Comparison of ENCODE assay signal across 15 mouse cellular contexts in the genomic region with DNA sequence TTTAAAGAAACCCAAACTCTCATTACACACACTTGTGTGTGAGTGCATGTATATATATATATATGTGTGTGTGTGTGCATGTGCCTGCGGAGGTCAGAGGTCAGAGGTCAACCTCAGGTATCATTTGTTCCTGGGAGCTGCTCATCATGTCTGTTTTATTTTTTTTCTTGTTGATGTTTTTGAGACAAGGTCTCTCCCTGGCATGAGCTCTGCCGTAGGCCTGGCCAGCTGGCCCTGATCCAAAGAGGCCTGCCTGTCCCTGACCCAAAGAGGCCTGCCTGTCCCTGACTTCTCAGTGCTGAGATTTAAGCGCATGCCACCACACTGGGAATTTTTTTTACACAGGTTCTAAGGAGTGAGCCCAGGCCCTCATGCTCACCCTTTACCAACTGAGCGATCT. TPM values are rescaled to one million over a fixed set of nuclear protein-coding genes. Genes with fewer than 3 reads are reported as not detected.
DNase-seq lines count a peak whose midpoint lies in the region; ATAC-seq and TF ChIP-seq lines count a peak whose summit lies in the region.
"Had no signal": no experiment of that assay in that cellular context is flagged by ENCODE, and none has a peak within 500 bp of the region (broad histone marks: within the 10 kb centered on the region; RNA-seq: fewer than 3 reads in every experiment).

No protein-coding gene starts in this region.

- no peaks in the 10 kb centered on the region for H3K27me3 ChIP-seq in heart, embryonic 15.5 days
- H3K27me3 ChIP-seq in lung, embryonic 14.5 days (ENCODE audit: insufficient read depth, low read length), result no peaks in the 10 kb centered on the region
- H3K27me3 ChIP-seq in limb, embryonic 13.5 days, result no peaks in the 10 kb centered on the region
- H3K27me3 ChIP-seq: Patski had no signal

- H3K4me1 ChIP-seq in heart, embryonic 15.5 days (replicated peaks), result peaks cover 7% of the 10 kb centered on the region
- H3K4me1 ChIP-seq in lung, embryonic 14.5 days (ENCODE audit: insufficient read depth), result no peaks in the 10 kb centered on the region; the same call in 1 of the 2 replicates
- no peaks in the 10 kb centered on the region for H3K4me1 ChIP-seq in lung, adult 2 months (ENCODE audit: control insufficient read depth, insufficient read depth, low read length)
- H3K4me1 ChIP-seq in limb, embryonic 13.5 days, result peaks cover 22% of the 10 kb centered on the region

- no peaks in the 10 kb centered on the region for H3K9me3 ChIP-seq in heart, embryonic 15.5 days (replicated peaks)
- no peaks in the 10 kb centered on the region for H3K9me3 ChIP-seq in lung, embryonic 14.5 days (ENCODE audit: low read depth, low read length)
- H3K9me3 ChIP-seq in limb, embryonic 13.5 days, result no peaks in the 10 kb centered on the region

- 0 out of 2 replicates have a peak overlapping the region, but pooled peaks have one; percentile 7 for H3K27ac ChIP-seq in heart, embryonic 15.5 days
- H3K27ac ChIP-seq in lung, embryonic 14.5 days (ENCODE audit: low read depth), result peak overlapping the region; percentile 2; the same call in 1 of the 2 replicates
- H3K27ac ChIP-seq in limb, embryonic 13.5 days, result 0 out of 2 replicates have a peak overlapping the region, but pooled peaks have one; percentile 28
- H3K27ac ChIP-seq: kidney, postnatal 0 days had no signal

- H3K4me2 ChIP-seq in heart, embryonic 15.5 days, result no peak overlapping the region
- H3K4me2 ChIP-seq in lung, embryonic 14.5 days, result no peak overlapping the region
- H3K4me2 ChIP-seq in limb, embryonic 13.5 days (replicated peaks), result no peak overlapping the region

- WGBS in heart, embryonic 15.5 days, result 53% methylated on average over 4 of the region's 4 CpGs
- 60% methylated on average over 4 of the region's 4 CpGs for WGBS in lung, embryonic 14.5 days
- WGBS in lung, adult 2 months, result 67% methylated on average over 4 of the region's 4 CpGs
- 75% methylated on average over 4 of the region's 4 CpGs for WGBS in limb, embryonic 13.5 days

- TF ChIP-seq POLR2A in lung, adult 2 months (IDR thresholded peaks at IDR 0.05; ENCODE audit: borderline replicate concordance, extremely low read depth, low read depth, low read length), result no peak

- TF ChIP-seq CTCF in lung, embryonic 14.5 days (IDR thresholded peaks at IDR 0.05; ENCODE audit: low read depth), result no peak
- TF ChIP-seq CTCF in lung, adult 2 months (IDR thresholded peaks at IDR 0.05; ENCODE audit: insufficient read depth, low read length), result no peak

- DNase-seq in heart, postnatal 25 days (ENCODE audit: low spot score), result no peak
- DNase-seq in lung, embryonic 14.5 days, result peak; percentile 51
- DNase-seq in lung, adult 2 months, result no peak
- DNase-seq in adrenal gland, postnatal 10 days, result peak; percentile 88
- no peak for DNase-seq in layer of hippocampus, adult 9-11 months
- DNase-seq in gastrocnemius, postnatal 25 days, result no peak
- DNase-seq: embryo, embryonic 11 days; thymus, postnatal 4 days had no signal

- no peak overlapping the region for H3K9ac ChIP-seq in heart, embryonic 15.5 days
- no peak overlapping the region for H3K9ac ChIP-seq in lung, embryonic 14.5 days
- no peak overlapping the region for H3K9ac ChIP-seq in limb, embryonic 13.5 days

- intact Hi-C loops in heart, postnatal 25 days (cut with DNase I), result loop anchor here (10.0 kb wide), 1 partner anchor 537 kb away; no protein-coding TSS in a partner anchor

- ATAC-seq in heart, embryonic 15.5 days (replicated peaks; ENCODE audit: insufficient number of reproducible peaks, insufficient read depth, low FRiP score, low read depth), result no peak
- 0 out of 2 replicates have a peak, but pooled peaks have one; percentile 41 for ATAC-seq in lung, embryonic 14.5 days (ENCODE audit: insufficient read depth)
- ATAC-seq in limb, embryonic 13.5 days (ENCODE audit: low FRiP score, low read depth), result no peak
- ATAC-seq: midbrain, embryonic 16.5 days; Patski had no signal

- no peaks in the 10 kb centered on the region for H3K36me3 ChIP-seq in heart, embryonic 15.5 days
- no peaks in the 10 kb centered on the region for H3K36me3 ChIP-seq in lung, embryonic 14.5 days (ENCODE audit: insufficient read depth)
- H3K36me3 ChIP-seq in limb, embryonic 13.5 days, result no peaks in the 10 kb centered on the region

- no peak overlapping the region for H3K4me3 ChIP-seq in heart, embryonic 15.5 days
- H3K4me3 ChIP-seq in lung, embryonic 14.5 days (ENCODE audit: low read depth, low read length), result no peak overlapping the region
- H3K4me3 ChIP-seq in lung, adult 2 months (replicated peaks; ENCODE audit: extremely low read depth, low read depth, low read length), result no peak overlapping the region
- H3K4me3 ChIP-seq in limb, embryonic 13.5 days, result no peak overlapping the region

RNA-seq across cellular contexts. Expression of gene 1700012B07Rik, which starts 24.1 kb away (rescaled TPM):
- polyA plus RNA-seq in heart, embryonic 15.5 days (2015; fragmentation: Nextera tagmentation; extraction: Ambion mirVana), result not detected in 2 replicates
- not detected for total RNA-seq in heart, postnatal 25 days (2021)
- polyA plus RNA-seq in lung, embryonic 14.5 days (2014; fragmentation: Nextera tagmentation; extraction: Ambion mirVana), result not detected in 2 replicates
- 0.12 and 0.26 TPM in 2 replicates for polyA plus RNA-seq in lung, adult 2 months (2012; rRNA removed)
- total RNA-seq in adrenal gland, postnatal 10 days (2021), result not detected
- not detected in 2 replicates for polyA plus RNA-seq in limb, embryonic 13.5 days (2015; fragmentation: Nextera tagmentation; extraction: Ambion mirVana)
- total RNA-seq in gastrocnemius, postnatal 25 days (2021), result not detected
- total RNA-seq: hematopoietic stem cell, adult 5-6 weeks; left cerebral cortex, adult 8-10 months had no signal
- polyA plus RNA-seq: kidney, postnatal 0 days; midbrain, embryonic 16.5 days; Patski had no signal

Comparison
In these comparisons a context has a peak if more than half of its experiments do, and no peak if none do; other contexts are left out.
1. DNase-seq: peak in lung, embryonic 14.5 days (single experiment) and adrenal gland, postnatal 10 days (single experiment); none in heart, postnatal 25 days (single experiment), lung, adult 2 months (single experiment), layer of hippocampus, adult 9-11 months (single experiment) and gastrocnemius, postnatal 25 days (single experiment).
2. Peak in every context shown above with its lines, with median percentiles within 50 percentile points of each other: H3K27ac ChIP-seq.